Mouse (Mus musculus): ENCODE measurements around the gene Ptpa.

The Ptpa gene

GRCm38 (mm10) chr2:30464411-30464810 lies 48.6 kb downstream of the Ptpa start:
- DNase-seq (ENCODE audit: low read depth, low spot score): no peak

DNA sequence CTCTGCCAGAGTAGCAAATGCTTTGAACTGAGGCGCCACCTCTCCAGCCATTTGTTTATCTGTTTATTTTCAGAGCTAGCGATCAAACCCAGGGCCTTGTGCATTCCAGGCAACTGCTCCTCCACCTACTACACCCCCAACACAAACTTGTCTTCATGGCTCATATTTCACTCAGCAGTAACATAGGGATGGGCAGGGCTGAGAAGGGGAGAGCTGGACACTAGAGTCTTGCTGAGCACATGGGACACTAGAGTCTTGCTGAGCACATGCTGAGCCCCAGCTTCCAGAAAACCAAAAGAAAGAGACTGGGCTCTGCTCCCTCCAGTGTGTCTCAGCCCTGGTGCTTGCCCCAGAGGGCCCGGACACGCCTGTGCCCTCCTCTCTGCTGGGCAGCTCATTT lies 50.9 kb downstream of the Ptpa start:
- DNase-seq (ENCODE audit: low read depth, low spot score): no peak

- DNase-seq (ENCODE audit: low read depth, low spot score): no peak
Observed at GRCm38 (mm10) chr2:30469009-30469408, 53.2 kb downstream of the Ptpa start.

GRCm38 (mm10) chr2:30469796-30470142 lies 53.9 kb downstream of the Ptpa start:
- peak; percentile 87 for DNase-seq (ENCODE audit: low read depth, low spot score)

DNA sequence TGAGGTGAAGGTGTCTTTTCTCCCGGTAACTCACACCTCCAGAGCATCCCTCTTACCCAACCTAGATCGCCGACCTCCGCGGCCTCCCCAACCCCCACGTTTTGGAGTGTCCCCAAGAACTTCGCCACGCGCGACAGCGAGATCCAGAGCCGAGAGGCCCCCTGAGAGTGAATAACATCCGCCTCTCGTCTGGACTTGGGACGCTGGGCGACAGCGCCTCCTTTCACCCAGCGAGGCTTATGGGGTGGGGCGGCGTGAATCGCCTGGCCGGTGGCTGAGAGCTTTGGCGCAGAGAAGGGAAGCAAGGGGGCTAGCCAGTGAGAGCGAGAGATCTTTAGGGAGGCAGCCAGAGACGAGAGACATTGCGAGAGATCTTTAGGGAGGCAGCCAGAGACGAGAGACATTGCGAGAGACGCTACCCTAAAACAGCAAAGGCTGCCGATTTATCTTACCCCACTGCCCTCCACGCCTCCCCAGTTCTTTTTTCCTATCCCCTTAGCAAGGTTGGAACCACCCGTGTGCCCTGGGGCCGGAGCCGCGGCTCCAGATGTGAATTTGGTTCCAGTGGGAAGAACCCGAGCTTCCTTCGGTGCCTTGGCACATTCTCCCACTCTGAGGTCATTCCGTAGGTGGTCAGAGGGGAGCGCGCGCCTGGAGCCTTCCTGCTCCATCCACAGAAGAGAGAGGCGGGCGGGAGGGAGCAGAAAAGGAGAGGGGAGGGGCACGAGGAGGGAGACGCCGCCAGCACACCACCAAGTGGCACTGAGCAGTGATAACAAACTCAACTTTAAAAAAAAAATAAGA lies 54.5 kb downstream of the Ptpa start:
- DNase-seq (ENCODE audit: low read depth, low spot score): no peak

DNA sequence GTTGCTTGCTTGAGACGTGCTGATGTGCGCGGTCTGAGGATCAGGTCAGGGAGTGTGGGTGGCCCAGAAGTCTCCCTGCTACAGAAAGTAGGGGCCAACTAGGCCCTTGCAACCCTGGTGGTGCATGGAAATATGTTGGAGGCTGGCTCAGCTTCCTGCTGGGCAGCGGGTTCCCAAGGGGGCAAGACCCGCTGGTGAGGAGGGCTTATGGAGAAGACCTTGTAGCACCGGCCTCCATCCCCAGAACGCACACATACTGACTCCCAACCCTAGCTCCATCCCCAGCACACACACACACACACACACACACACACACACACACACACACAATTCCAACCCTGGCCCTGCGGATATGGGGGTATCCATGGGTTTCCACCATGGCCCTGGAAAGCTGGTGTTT lies 55.2 kb downstream of the Ptpa start:
- DNase-seq (ENCODE audit: low read depth, low spot score): no peak

DNA sequence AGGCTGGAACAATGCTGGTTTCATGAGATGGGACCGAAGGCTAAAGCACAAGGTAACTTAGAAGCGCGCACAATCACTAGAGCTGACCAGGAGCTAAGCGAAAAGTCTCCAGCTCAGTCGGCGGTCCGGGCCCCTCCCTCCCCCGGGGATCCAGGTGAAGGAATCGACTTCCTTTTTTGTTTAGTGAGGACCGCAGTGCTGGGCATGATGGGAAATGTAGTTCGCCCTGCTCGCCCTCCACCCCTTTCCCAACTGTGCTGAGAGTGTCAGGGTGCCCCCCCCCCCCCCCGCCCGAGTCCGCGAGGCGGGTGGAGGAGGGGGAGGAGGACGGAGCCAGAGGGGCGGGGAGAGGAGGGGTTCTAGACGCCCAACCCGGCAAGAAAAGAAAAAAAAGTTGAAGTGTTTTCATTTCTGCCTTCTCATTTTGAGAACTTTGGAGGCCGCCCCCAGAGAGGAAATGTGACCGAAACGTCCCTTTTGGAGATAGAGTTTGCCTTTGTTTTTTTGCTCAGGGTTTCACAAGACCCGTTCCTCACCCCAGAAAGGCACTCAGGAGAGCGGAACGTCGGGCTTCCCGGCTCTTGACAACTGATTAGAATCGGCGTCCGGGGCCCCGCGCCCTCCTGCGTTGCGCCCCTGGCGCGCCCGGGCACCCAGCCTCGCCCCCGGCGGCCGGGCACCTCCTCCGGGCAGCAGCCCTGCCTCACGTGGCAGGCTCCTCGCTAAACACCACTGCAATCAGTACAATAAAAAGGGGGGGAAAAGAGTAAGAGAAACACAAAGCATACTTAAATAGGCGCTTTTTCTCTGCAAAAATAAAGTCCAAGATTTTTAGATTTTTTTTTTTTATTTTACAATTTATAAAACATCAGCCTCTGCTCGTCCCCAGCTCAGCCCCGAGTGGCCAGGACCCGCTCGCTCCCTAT lies 56.2 kb downstream of the Ptpa start:
- peak; percentile 61 for DNase-seq (ENCODE audit: low read depth, low spot score)

DNA sequence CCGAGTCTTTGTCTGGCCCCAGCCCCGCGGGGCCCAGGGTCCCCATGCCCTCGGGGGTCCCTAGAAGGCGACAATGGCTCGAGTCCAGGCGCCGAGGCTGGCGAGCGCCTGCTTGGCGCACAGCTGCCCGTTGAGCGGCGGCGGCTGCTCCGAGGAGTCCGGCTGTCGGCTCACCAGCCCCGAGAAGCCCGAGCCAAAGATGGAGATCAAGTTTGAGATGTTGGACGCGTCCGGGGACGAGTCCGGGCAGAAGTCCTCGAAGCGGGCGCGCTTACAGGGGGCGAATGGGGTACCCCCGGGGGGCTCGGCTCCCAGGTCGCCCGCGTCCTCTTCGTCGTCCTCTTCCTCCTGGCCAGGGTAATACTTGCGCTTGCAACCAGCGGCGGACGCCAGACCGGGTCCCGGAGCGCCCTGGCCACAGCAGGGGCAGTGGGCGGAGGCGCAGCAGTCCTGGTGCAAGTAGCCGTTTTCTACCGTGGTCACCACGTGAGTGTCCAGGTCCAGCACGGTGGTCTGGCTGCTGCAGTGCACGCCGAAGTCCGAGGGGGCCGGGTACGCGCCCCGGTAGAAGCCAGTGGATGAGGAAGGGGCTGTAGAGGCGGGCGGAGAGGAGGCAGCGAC lies 57.0 kb downstream of the Ptpa start:
- DNase-seq (ENCODE audit: low read depth, low spot score): no peak

DNA sequence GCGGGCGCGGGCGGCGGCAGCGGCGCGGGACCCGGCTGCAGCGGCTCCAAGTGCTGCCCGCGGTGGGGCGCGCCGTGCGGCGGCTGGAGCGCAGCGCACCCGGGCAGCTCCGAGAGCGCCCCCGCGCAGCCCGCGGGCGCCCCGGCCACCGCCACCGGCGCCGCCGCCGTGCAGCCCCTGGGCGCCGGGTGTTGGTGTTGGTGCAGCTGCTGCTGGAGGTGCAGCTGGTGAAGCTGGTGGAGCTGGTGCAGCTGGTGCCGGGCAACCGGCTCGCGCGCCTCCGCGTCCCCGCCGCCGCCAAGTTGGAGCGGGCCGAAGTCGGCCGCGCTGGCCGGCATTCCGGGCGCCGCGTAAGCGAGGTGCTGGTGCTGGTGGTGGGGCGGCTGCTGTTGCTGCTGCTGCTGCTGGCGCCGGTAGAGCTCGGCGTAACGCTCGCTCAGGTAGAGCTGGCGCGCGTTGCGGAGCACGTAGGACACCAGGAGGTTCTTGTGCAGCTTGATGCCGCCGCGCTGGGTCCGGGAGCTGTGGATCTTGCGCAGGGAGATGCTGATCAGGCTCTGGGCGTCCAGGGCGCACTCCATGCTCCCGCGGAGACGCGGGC lies 57.7 kb downstream of the Ptpa start:
- peak; percentile 49 for DNase-seq (ENCODE audit: low read depth, low spot score)

- peak; percentile 91 for DNase-seq (ENCODE audit: low read depth, low spot score)
Observed at GRCm38 (mm10) chr2:30474039-30474438, 58.2 kb downstream of the Ptpa start, which contains the start of gene Ier5l. Ier5l (minus strand) TSS chr2:30474219.

DNA sequence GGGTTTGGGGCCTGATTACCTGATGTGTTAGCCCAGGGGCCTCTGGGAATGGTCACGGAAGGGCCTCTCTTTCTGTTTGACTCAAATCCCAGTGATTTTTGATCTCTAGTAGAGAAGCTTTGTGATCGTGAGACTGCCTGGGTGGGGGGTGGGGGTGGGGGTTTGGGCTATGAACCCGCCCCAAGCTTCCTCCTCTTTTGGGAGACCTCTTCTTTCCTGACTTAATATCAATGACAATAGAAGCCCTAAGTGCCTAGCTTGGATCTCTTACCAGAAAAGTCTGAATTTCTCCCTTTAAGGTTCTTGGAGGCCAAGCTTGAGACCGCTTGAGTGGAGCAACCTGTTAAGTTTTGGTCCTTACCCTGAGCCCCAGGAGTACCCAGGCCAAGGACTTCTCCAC lies 58.9 kb downstream of the Ptpa start:
- no peak for DNase-seq (ENCODE audit: low read depth, low spot score)

GRCm38 (mm10) chr2:30475457-30475856 lies 59.6 kb downstream of the Ptpa start:
- no peak for DNase-seq (ENCODE audit: low read depth, low spot score)

GRCm38 (mm10) chr2:30476241-30476640 lies 60.4 kb downstream of the Ptpa start:
- no peak for DNase-seq (ENCODE audit: low read depth, low spot score)

DNA sequence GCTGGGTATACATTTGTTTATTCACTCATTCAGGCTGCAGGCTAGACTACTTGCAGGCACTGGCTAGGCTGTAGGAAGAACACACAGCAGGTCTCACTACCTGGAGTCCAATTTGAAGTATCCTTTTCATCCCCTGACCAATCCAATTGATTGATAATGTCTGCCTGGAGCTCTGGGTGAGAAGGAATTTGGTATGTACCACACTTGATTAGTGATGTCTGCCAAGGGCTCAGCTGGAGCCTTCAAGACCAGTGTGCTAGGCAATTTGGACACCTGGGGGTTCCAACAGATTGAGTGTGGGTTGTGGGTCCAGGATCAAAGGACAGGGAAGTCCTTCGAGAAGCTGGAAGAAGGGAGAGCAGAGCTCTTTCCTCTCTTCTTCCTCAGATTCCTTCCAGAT lies 62.7 kb downstream of the Ptpa start:
- no peak for DNase-seq (ENCODE audit: low read depth, low spot score)

- no peak for DNase-seq (ENCODE audit: low read depth, low spot score)
Observed at GRCm38 (mm10) chr2:30487597-30487996, 71.8 kb downstream of the Ptpa start.

- no peak for DNase-seq (ENCODE audit: low read depth, low spot score)
Observed at GRCm38 (mm10) chr2:30490384-30490783, 74.5 kb downstream of the Ptpa start.

DNA sequence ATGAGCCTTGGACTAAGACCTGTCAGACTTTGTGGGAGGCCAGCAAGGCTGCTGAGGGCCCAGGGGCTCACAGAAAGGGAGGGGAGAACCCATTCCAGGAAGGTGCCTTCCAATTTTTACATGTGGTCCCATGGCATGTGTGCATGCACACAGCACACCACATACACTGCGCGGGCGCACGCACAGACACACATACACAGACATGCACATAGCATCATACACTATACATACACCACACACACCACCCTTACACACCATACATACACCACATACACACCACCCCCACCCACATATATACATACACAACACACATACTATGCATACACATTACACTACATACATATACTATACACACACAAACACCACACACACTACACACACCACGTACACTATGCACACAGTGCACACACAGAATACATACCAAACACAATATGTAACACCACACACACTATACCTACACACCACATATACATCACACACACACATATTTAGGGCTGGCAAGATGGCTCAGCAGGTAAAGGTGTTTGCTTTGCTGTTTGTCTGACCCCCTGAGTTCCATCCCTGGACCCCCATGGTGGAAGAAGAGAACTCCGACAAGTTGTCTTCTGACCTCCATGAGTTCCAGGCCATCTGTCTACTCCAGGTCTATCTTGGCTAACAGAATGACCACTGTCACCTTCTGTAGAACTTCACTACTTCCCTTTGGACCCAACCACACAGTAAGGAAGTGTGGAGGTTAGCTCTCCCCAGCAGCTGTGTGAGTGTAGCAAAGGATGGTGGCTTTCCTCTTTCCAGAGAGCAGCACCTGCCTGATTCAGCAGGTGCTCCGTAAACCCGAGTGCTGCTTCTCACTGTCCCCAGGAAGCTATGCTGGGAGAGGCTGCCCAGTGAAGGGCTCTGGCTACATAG lies 79.4 kb downstream of the Ptpa start:
- DNase-seq (ENCODE audit: low read depth, low spot score): no peak

- DNase-seq (ENCODE audit: low read depth, low spot score): peak; percentile 46
Observed at GRCm38 (mm10) chr2:30495909-30496861, 80.3 kb downstream of the Ptpa start.
